Mouse (Mus musculus): ENCODE data around the gene Lemd2. TPM values are rescaled to one million over a fixed set of nuclear protein-coding genes. Genes with fewer than 3 reads are reported as not detected.
A peak's percentile ranks its signal among the peaks of the same experiment; 100 is the strongest.

The Lemd2 gene
- polyA plus RNA-seq, 2 experiments, result 21.2 to 93.5 TPM

GRCm38 (mm10) chr17:27159169-27159568, 45.1 kb downstream of the Lemd2 start:
- H3K36me3 ChIP-seq (ENCODE audit: control insufficient read depth, insufficient read depth, low read length), result no peaks in the 10 kb centered on the region
- TF ChIP-seq POLR2A (IDR thresholded peaks at IDR 0.05; ENCODE audit: borderline replicate concordance, extremely low read depth, insufficient read depth, insufficient read length), result no peak
- 65% methylated on average over 7 of the region's 7 CpGs for WGBS
- no peak for ATAC-seq (ENCODE audit: low FRiP score, low read depth)
- H3K27ac ChIP-seq (replicated peaks; ENCODE audit: low read depth, low read length), result no peak overlapping the region
- no peaks in the 10 kb centered on the region for H3K9me3 ChIP-seq (ENCODE audit: control insufficient read depth, low read length)
- peaks cover 19% of the 10 kb centered on the region for H3K4me1 ChIP-seq (ENCODE audit: control insufficient read depth, insufficient read depth, low read length)
- no peaks in the 10 kb centered on the region for H3K27me3 ChIP-seq (ENCODE audit: control insufficient read depth, insufficient read depth, low read length)
- H3K4me2 ChIP-seq (replicated peaks; ENCODE audit: low read depth, low read length, severe bottlenecking), result no peak overlapping the region
- no peak overlapping the region for H3K9ac ChIP-seq (ENCODE audit: low read depth, low read length, severe bottlenecking)
- DNase-seq (ENCODE audit: low spot score), result no peak
- no peak overlapping the region for H3K4me3 ChIP-seq (replicated peaks; ENCODE audit: low read length)

DNA sequence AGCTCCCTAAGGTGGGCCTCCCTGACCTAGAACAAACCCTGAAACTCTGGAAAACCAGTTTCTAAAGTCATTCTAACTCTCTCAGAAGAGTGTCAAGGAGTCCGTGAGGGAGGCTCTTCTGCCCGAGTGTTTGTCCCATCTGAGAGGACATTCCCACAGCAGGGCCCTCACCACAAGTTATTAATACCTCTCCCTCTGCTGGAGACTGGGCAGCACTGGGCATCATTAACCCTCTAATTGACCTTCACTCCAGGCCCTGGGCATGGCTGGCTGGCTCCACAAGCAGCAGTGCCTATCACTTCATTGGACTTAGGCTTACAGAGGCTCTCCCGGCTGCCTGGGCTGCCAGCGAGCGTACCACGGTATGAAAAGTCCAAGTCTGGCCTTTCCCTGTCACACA, 45.8 kb downstream of the Lemd2 start:
- H3K27me3 ChIP-seq (ENCODE audit: control insufficient read depth, insufficient read depth, low read length), result no peaks in the 10 kb centered on the region
- H3K9ac ChIP-seq (ENCODE audit: low read depth, low read length, severe bottlenecking), result no peak overlapping the region
- peaks cover 27% of the 10 kb centered on the region for H3K4me1 ChIP-seq (ENCODE audit: control insufficient read depth, insufficient read depth, low read length)
- no peak for TF ChIP-seq POLR2A (IDR thresholded peaks at IDR 0.05; ENCODE audit: borderline replicate concordance, extremely low read depth, insufficient read depth, insufficient read length)
- no peak overlapping the region for H3K4me3 ChIP-seq (replicated peaks; ENCODE audit: low read length)
- H3K4me2 ChIP-seq (replicated peaks; ENCODE audit: low read depth, low read length, severe bottlenecking), result no peak overlapping the region
- no peaks in the 10 kb centered on the region for H3K9me3 ChIP-seq (ENCODE audit: control insufficient read depth, low read length)
- H3K36me3 ChIP-seq (ENCODE audit: control insufficient read depth, insufficient read depth, low read length), result no peaks in the 10 kb centered on the region
- DNase-seq (ENCODE audit: low spot score), result no peak
- 73% methylated on average over 6 of the region's 6 CpGs for WGBS
- ATAC-seq (ENCODE audit: low FRiP score, low read depth), result no peak
- H3K27ac ChIP-seq (replicated peaks; ENCODE audit: low read depth, low read length), result no peak overlapping the region

GRCm38 (mm10) chr17:27155752-27156151, 48.5 kb downstream of the Lemd2 start:
- no peak overlapping the region for H3K4me3 ChIP-seq (replicated peaks; ENCODE audit: low read length)
- no peak for TF ChIP-seq POLR2A (IDR thresholded peaks at IDR 0.05; ENCODE audit: borderline replicate concordance, extremely low read depth, insufficient read depth, insufficient read length)
- ATAC-seq (ENCODE audit: low FRiP score, low read depth) (no peak), DNase-seq (ENCODE audit: low spot score) (no peak)
- H3K9me3 ChIP-seq (ENCODE audit: control insufficient read depth, low read length), result no peaks in the 10 kb centered on the region
- no peak overlapping the region for H3K9ac ChIP-seq (ENCODE audit: low read depth, low read length, severe bottlenecking)
- peaks cover 34% of the 10 kb centered on the region for H3K4me1 ChIP-seq (ENCODE audit: control insufficient read depth, insufficient read depth, low read length)
- 72% methylated on average over 8 of the region's 8 CpGs for WGBS
- H3K27ac ChIP-seq (replicated peaks; ENCODE audit: low read depth, low read length), result no peak overlapping the region
- H3K36me3 ChIP-seq (ENCODE audit: control insufficient read depth, insufficient read depth, low read length), result no peaks in the 10 kb centered on the region
- H3K4me2 ChIP-seq (replicated peaks; ENCODE audit: low read depth, low read length, severe bottlenecking), result no peak overlapping the region
- no peaks in the 10 kb centered on the region for H3K27me3 ChIP-seq (ENCODE audit: control insufficient read depth, insufficient read depth, low read length)

GRCm38 (mm10) chr17:27154881-27155280, 49.4 kb downstream of the Lemd2 start:
- H3K4me3 ChIP-seq (replicated peaks; ENCODE audit: low read length), result no peak overlapping the region
- TF ChIP-seq POLR2A (IDR thresholded peaks at IDR 0.05; ENCODE audit: borderline replicate concordance, extremely low read depth, insufficient read depth, insufficient read length), result no peak
- peaks cover 37% of the 10 kb centered on the region for H3K4me1 ChIP-seq (ENCODE audit: control insufficient read depth, insufficient read depth, low read length)
- 0 out of 2 replicates have a peak overlapping the region, but pooled peaks have one; percentile 13 for H3K9ac ChIP-seq (ENCODE audit: low read depth, low read length, severe bottlenecking)
- no peak overlapping the region for H3K27ac ChIP-seq (replicated peaks; ENCODE audit: low read depth, low read length)
- no peaks in the 10 kb centered on the region for H3K9me3 ChIP-seq (ENCODE audit: control insufficient read depth, low read length)
- no peak overlapping the region for H3K4me2 ChIP-seq (replicated peaks; ENCODE audit: low read depth, low read length, severe bottlenecking)
- DNase-seq (ENCODE audit: low spot score) (no peak), ATAC-seq (ENCODE audit: low FRiP score, low read depth) (no peak)
- WGBS, result 22% methylated on average over 6 of the region's 6 CpGs
- no peaks in the 10 kb centered on the region for H3K27me3 ChIP-seq (ENCODE audit: control insufficient read depth, insufficient read depth, low read length)
- no peaks in the 10 kb centered on the region for H3K36me3 ChIP-seq (ENCODE audit: control insufficient read depth, insufficient read depth, low read length)

- ATAC-seq (ENCODE audit: low FRiP score, low read depth), result no peak
- peaks cover 38% of the 10 kb centered on the region for H3K4me1 ChIP-seq (ENCODE audit: control insufficient read depth, insufficient read depth, low read length)
These were observed 50.0 kb downstream of the Lemd2 start for GRCm38 (mm10) chr17:27154256-27154655.

GRCm38 (mm10) chr17:27153773-27154193, 50.5 kb downstream of the Lemd2 start:
- H3K4me1 ChIP-seq (ENCODE audit: control insufficient read depth, insufficient read depth, low read length), result peaks cover 43% of the 10 kb centered on the region
- H3K9me3 ChIP-seq (ENCODE audit: control insufficient read depth, low read length), result no peaks in the 10 kb centered on the region
- no peaks in the 10 kb centered on the region for H3K27me3 ChIP-seq (ENCODE audit: control insufficient read depth, insufficient read depth, low read length)
- no peak overlapping the region for H3K4me2 ChIP-seq (replicated peaks; ENCODE audit: low read depth, low read length, severe bottlenecking)
- H3K36me3 ChIP-seq (ENCODE audit: control insufficient read depth, insufficient read depth, low read length), result no peaks in the 10 kb centered on the region
- no peak for ATAC-seq (ENCODE audit: low FRiP score, low read depth)
- no peak overlapping the region for H3K4me3 ChIP-seq (replicated peaks; ENCODE audit: low read length)
- H3K27ac ChIP-seq (replicated peaks; ENCODE audit: low read depth, low read length), result 0 out of 2 replicates have a peak overlapping the region, but pooled peaks have one; percentile 19
- no peak overlapping the region for H3K9ac ChIP-seq (ENCODE audit: low read depth, low read length, severe bottlenecking)
- no peak for DNase-seq (ENCODE audit: low spot score)
- TF ChIP-seq POLR2A (IDR thresholded peaks at IDR 0.05; ENCODE audit: borderline replicate concordance, extremely low read depth, insufficient read depth, insufficient read length), result no peak
- WGBS, result 36% methylated on average over 9 of the region's 9 CpGs

More at GRCm38 (mm10) chr17:27154256-27154655, 50.0 kb downstream of the Lemd2 start:
- no peak for TF ChIP-seq POLR2A (IDR thresholded peaks at IDR 0.05; ENCODE audit: borderline replicate concordance, extremely low read depth, insufficient read depth, insufficient read length)
- 87% methylated on average over 14 of the region's 14 CpGs for WGBS
- no peak overlapping the region for H3K4me2 ChIP-seq (replicated peaks; ENCODE audit: low read depth, low read length, severe bottlenecking)
- H3K9ac ChIP-seq (ENCODE audit: low read depth, low read length, severe bottlenecking), result no peak overlapping the region
- H3K27me3 ChIP-seq (ENCODE audit: control insufficient read depth, insufficient read depth, low read length), result no peaks in the 10 kb centered on the region
- H3K36me3 ChIP-seq (ENCODE audit: control insufficient read depth, insufficient read depth, low read length), result no peaks in the 10 kb centered on the region
- no peak for DNase-seq (ENCODE audit: low spot score)
- no peak overlapping the region for H3K4me3 ChIP-seq (replicated peaks; ENCODE audit: low read length)
- no peak overlapping the region for H3K27ac ChIP-seq (replicated peaks; ENCODE audit: low read depth, low read length)
- H3K9me3 ChIP-seq (ENCODE audit: control insufficient read depth, low read length), result no peaks in the 10 kb centered on the region
